Mouse (Mus musculus): ENCODE results near the gene Btbd19. TPM values are rescaled to one million over a fixed set of nuclear protein-coding genes. Genes with fewer than 3 reads are reported as not detected.

Gene Btbd19
- 10 to 100 TPM; 13.0 to 14.0 TPM for total RNA-seq (2021)

DNA sequence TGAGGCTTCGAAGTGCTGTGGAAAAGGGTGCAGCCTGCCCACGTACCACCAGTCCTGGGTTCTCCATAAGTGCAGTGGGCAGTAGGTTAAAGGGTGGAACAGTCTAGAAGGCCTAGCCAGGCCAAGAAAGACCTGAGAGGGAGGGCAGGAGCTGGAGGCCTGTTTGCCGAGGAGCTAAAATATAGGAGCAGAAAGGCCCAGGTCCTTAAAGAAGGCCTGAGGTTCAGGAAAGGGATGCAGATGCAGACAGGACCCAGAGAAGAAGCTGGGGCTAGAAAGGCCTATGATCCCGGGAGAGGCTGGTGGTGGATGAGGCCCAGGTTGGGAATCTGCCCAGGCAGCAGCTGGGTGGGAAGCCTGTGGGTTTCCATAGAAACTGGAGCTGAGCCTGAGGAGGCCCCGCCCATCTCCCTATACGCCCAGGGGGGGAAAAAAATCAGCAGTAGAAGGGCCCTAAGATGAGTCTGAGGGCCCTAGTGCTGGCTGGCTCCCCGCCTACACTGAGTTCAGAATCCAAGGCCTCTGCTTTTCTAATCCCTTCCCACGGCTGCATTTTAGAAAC lies at the start of gene Btbd19:
Gene Btbd19 (minus strand): TSS at position 378 of the 562 bp plus-strand sequence.
- DNase-seq (ENCODE audit: low spot score in 2 of 2), result peak; percentile 70 to 89
- intact Hi-C loops (cut with DNase I), result no loop called here

DNA sequence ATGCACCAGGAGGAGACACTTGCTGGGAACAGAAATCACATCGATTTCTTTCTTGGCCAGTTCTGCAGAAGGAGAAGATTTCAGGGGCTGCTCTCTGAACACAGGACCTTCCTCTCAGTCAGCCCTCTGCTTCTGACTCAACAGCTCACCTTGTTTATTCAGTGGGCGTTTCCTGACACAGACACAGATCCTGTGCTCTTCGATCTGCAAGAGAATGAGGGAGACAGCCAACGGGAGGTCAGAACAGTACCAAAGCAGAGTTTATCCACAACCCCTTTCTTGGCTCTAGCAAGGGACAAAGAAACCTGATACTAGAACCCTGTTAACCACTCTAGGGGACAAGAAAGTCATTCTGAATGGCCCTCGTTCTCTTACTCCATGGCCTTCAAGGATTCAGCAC lies 44.4 kb upstream of the Btbd19 start:
- DNase-seq (ENCODE audit: low spot score in 2 of 2), result no peak
- intact Hi-C loops (cut with DNase I), result loop anchor here (10.0 kb wide), 1 partner anchor 285 kb away; no protein-coding TSS in a partner anchor

DNA sequence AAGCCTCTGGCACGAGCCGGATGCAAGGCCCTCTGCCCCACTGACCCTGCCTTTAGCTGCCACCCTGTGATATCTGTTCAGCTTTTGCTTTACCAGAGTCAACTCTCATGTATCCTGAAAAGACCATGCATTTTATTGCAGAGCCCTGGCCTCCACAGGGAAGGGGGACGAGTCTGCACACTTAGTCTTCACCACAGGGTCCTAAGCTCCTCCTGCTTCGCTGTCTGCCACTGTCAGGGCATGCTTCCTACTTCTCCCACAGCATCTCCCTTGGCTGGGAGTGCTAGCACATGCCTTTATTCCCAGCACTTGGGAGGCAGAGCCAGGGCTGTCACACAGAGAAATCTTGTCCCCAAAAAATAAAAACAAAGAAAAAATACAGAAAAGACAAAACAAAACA lies 35.7 kb upstream of the Btbd19 start:
- intact Hi-C loops (cut with DNase I), result loop anchor here (10.0 kb wide), 1 partner anchor 294 kb away; no protein-coding TSS in a partner anchor
- no peak for DNase-seq (ENCODE audit: low spot score in 2 of 2)

DNA sequence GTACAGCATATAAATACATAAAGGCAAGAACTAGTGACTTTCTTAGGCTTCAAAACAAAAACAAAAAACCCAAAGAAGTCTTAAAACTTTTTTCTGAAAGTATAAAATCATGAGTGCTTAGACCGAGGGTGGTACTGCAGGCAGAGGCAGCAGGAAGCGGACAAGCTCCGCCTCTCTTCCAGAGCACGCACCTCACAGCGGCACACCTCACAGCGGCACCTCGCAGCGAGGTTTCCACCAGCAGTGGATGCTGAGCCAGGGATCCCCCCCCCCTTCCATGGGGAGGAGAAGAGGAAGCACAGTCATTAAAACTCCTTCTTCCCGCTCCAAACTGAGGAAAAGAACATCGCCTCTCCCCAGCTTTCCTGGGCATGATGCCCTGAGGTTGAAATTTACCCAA lies 34.1 kb upstream of the Btbd19 start:
- intact Hi-C loops (cut with DNase I), result loop anchor here (10.0 kb wide), 1 partner anchor 295 kb away; no protein-coding TSS in a partner anchor
- no peak for DNase-seq (ENCODE audit: low spot score in 2 of 2)

DNA sequence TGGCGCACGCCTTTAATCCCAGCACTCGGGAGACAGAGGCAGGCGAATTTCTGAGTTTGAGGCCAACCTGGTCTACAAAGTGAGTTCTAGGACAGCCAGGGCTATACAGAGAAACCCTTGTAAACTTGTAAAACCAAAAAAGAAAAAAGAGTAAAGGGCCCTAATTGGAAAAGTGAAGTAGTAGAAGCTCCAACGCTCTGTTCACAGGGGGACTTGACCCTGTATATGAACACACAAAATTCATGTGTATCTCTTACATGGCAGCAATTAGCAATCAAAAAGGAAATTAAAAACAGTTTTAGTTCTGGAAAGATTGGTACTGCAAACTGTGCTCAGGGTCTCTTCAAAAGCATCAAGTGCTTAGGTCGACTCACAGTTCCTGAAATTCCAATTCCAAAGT lies 30.8 kb upstream of the Btbd19 start:
- DNase-seq (ENCODE audit: low spot score in 2 of 2), result no peak
- intact Hi-C loops (cut with DNase I), result no loop called here

DNA sequence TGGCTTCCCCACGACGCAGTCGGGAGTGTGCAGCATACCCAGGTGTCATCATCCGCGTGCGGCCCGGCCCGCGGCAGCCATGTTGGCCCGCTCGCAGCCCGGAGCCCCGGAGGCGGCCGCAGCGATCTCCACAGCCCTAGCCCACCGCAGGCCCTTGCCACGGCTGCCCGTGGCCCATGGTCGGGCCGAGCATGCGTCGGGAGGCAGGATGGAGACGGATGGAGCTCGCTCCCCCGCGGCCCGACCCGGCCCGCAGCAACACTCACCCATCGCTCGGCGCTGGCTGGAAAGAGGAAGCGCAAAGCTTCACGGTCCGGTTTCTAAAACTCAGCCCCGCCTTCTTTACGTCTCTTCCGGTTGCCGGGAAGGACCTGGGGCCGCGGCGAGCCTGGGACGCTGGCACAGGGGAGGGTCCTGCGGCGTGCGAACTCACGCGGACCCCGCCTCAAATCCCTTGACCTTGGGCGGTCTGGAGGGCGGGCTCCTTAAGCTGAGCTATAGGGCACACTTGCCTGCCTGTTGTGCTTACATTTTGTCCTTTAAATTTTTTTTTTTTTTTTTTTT lies 30.3 kb upstream of the Btbd19 start, which contains the start of gene Rps8:
Gene Rps8 (minus strand): TSS at position 452 of the 564 bp plus-strand sequence.
- intact Hi-C loops (cut with DNase I), result no loop called here
- peak; percentile 90 to 91 for DNase-seq (ENCODE audit: low spot score in 2 of 2)

DNA sequence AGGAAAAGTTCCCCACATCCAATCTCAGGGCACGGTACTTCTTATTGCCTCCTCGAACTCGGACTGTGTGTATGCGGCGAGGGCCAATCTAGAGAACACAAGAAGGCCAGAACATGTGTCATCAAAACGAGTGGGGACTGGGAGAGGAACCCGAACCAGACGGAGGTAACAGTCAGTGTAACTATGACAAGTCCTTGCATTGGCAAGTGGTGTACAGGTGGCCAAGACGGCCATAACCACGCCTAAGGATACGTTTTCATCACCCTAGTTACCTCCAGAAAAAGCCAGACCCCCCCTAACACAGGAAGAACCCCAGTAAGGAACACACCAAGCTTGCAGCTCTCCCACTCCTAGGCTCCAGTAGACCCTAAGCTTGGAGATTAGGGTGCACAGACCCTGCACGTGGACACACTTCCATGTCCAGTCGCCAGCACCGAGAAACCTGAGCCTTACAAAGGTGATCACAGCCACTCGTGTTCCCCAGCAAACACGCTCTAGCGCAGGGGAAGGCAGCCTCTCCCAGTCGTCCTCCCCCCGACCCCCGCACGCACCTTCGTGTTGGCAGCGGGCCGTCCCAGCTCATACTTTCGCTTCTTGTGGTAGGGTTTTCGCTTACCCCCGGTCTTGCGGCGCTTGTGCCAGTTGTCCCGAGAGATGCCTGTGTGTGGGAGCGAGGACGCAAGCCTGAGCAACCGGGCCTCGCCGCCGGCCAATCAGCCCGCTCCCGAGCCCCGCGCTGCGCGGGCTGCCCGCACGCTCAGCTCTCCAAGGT lies 29.7 kb upstream of the Btbd19 start:
- no peak for DNase-seq (ENCODE audit: low spot score in 2 of 2)
- intact Hi-C loops (cut with DNase I), result no loop called here

DNA sequence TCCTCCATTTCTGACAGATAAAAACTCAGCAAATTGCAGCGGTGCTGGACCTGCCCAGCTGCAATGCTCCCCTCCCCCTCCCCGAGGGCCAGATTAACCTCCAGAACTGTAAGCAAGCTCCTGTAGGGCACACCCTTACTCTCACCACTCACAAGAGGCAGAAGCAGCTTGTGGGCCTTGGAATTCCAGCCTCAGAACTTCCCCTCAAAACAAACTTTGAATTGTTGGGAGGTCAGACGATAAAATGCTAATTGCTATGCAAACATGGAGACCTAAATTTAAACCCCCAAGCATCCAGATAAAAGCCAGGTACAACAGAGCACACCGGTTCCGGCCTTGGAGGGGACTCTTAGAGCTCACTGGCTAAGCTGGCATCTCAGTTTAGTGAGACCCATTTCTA lies 27.2 kb upstream of the Btbd19 start:
- intact Hi-C loops (cut with DNase I), result no loop called here
- DNase-seq (ENCODE audit: low spot score in 2 of 2), result no peak

DNA sequence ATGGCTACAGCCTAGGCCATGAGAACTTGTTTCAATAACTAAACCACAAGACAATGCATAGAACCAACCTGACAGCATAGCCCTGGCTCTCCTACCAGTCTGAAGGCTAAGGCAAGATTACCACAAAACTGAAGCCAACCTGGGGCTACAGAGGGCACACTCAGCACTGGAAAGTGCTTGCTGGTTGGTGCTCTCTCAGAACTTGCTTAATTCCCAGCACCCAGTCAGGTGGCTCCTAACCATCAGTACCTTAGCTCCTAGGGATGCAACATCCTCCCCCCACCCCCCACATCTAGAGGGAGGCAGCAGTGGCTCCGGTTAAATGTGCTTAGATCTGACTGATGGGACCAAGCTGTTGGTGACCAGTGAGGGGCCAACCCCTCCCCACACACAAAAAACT lies 25.9 kb upstream of the Btbd19 start:
- no peak for DNase-seq (ENCODE audit: low spot score in 2 of 2)
- intact Hi-C loops (cut with DNase I), result no loop called here

DNA sequence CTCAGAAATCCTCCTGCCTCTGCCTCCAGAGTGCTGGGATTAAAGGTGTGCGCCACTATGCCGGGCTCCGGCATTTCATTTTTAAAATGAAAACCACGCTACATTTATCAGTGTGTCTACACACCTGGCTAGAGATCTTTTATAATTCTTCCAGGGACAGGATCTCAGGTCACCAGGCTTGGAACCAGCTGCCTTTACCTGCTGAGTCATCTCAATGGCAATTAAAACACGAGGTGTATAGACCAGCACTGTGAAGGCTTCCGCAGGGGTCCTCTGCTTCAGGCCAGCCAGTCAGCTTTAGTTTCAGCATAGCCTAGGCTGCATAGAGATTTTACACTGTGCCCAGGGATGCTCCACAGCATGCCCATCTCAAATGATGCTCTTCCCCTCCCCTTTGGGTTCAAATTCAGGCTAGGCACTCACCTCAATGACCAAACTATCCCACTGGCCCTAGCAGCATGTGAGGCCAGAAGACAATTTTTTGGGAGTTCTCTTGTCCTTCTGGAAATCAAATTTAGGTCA lies 24.7 kb upstream of the Btbd19 start:
- intact Hi-C loops (cut with DNase I), result no loop called here
- DNase-seq (ENCODE audit: low spot score in 2 of 2), result no peak

DNA sequence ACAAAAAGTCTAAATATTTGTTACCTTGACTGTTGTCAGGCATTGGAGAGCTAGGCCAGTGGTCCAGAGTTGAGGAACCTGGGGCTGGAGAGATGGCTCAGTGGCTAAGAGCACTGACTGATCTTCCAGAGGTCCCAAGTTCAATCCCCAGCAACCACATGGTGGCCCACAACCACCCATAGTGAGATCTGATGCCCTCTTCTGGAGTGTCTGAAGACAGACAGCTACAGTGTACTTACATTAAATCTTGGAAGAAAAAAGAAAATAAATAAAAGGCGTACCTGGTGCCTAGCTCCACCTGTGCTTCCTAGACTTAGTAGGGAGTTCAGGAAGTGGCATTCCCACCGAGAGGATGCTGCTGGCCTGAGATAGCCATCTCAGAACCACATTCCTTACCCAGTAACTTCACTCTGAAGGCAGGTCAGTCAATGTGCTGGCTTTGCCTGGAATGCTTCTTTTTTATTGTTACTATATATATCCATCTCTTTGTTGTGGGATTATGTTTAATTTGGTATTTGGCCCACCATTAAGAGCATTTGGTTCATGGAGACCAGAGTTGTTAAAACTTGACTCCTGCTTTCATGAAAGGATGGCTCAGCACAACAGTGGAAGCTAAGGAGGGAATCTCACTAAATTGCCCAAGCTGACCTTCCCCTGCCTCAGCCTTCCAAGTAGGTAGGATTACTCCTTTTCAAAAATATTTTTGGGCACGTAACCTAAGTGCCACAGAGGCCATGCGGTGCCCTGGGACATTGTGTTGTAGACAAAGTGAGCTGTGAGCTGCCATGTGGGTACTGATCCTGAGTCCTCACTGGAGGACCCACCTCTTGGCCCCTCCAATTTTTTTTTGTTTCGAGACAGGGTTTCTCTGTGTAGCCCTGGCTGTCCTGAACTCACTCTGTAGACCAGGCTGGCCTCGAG lies 24.0 kb upstream of the Btbd19 start:
- intact Hi-C loops (cut with DNase I), result loop anchor here (10.0 kb wide), 1 partner anchor 325 kb away; the partner anchor contains the start of gene Hpdl
- DNase-seq (ENCODE audit: low spot score in 2 of 2), result no peak

DNA sequence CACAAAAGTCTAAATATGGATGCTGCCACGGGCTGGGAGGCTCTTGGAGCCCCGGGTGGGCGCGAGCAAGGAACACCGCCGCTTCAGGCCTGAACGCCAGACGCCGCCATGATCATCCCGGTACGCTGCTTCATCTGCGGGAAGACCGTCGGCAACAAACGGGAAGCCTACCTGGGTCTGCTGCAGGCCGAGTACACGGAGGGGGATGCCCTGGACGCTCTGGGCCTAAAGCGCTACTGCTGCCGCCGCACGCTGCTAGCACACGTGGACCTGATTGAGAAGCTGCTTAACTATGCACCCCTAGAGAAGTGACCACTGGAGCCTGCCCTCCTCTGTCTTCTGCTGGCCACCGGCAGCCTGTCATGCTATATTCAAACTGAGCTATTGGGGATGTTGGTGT lies 23.3 kb upstream of the Btbd19 start:
- DNase-seq (ENCODE audit: low spot score in 2 of 2), result no peak
- intact Hi-C loops (cut with DNase I), result loop anchor here (10.0 kb wide), 1 partner anchor 324 kb away; the partner anchor contains the start of gene Hpdl

DNA sequence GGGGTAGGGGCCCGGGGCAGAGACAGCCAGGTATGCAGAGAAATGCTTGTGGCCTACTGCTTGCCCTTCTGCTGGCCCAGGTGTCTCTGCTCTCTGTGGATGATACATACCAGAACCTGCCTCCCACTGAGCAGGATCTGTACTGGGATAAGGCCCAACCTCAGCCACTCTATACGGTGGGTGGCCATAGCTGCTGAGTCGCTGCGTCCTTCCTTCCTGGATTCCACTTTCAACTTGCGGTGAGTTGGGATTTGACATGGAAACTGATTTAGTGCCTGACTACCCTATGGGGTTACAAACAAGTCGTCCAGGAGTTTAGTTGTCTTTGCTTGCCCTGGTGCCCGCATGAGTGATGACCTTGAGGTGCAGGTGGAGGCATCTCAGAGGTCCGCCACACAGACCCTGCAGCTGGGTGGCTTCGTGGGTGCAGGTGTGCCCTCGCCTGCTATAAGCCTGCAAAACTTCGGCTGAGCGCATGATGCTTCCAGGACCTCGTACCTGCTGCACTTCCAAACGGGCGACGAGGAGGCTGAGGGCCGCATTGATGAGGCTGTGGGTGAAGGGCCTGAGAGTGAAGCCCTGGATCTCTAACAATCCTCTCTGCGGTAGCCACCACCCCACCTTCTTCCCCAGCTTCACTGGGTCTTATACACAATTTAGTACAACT lies 22.7 kb upstream of the Btbd19 start:
- intact Hi-C loops (cut with DNase I), result loop anchor here (10.0 kb wide), 1 partner anchor 323 kb away; the partner anchor contains the start of gene Hpdl

DNA sequence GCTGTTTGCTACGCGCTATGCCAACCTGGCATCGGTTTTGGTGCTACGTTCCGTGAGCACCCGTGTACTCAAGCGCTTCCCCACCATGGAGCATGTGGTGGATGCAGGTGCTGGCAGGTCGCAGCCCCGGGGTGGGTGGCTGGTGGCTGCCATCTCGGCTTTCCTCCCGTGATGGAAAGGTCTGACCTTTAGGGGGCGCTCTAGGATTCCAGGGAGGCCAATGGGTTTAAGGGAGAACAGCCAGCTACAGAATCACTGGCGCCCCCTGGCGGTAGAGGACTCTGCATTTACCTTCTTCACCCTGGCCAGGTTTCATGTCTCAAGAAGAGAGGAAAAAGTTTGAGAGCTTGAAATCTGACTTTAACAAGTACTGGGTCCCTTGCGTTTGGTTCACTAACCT lies 20.7 kb upstream of the Btbd19 start:
- peak; percentile 70 to 78 for DNase-seq (ENCODE audit: low spot score in 2 of 2)
- intact Hi-C loops (cut with DNase I), result loop anchor here (2.0 to 10.0 kb wide), 2 partner anchors 73 to 321 kb away; partner anchors contain the start of gene Hpdl

More for the DNA sequence above, 22.7 kb upstream of the Btbd19 start:
- DNase-seq (ENCODE audit: low spot score in 2 of 2), result no peak

DNA sequence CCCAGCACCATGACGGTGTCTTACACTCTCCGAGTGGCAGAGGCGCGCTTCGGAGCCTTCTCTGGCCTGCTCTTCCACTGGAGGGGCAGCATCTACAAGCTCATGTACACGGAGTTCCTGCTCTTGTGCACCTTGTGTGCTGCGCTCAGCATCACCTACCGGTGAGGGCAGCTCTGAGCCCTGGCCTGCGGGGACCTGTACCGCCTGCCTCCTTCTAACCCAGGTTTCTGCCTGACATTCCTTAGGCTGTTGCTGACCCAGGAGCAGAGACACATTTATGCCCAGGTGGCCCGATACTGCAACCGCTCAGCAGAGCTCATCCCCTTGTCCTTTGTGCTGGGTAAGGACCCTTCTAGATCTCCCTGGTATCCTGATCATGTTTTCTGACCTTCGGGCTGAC lies 19.7 kb upstream of the Btbd19 start:
- no peak for DNase-seq (ENCODE audit: low spot score in 2 of 2)
- intact Hi-C loops (cut with DNase I), result loop anchor here (10.0 kb wide), 1 partner anchor 320 kb away; the partner anchor contains the start of gene Hpdl

DNA sequence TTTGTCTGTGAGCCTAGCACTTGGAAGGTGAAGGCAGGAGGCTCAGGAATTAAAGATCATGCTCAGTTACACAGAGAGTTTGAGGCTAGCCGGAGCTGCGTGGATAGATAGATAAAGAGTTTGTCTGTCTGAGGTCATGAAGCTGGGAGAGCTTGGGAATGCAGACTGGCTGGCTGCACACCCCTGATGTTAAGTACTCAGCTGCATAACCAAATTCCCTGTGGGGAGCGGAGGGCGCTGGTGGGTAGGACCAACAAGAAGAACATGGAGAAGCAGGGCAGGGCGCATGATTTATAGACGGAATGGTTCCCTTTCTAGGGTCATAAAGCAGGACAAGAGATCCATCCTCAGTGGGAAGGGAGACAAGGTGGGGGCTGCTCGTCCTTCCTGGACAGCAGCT lies 17.5 kb upstream of the Btbd19 start:
- DNase-seq (ENCODE audit: low spot score in 2 of 2), result no peak
- intact Hi-C loops (cut with DNase I), result loop anchor here (5.0 to 10.0 kb wide), 3 partner anchors 126 to 318 kb away; partner anchors contain the start of genes Eif2b3 and Hpdl

DNA sequence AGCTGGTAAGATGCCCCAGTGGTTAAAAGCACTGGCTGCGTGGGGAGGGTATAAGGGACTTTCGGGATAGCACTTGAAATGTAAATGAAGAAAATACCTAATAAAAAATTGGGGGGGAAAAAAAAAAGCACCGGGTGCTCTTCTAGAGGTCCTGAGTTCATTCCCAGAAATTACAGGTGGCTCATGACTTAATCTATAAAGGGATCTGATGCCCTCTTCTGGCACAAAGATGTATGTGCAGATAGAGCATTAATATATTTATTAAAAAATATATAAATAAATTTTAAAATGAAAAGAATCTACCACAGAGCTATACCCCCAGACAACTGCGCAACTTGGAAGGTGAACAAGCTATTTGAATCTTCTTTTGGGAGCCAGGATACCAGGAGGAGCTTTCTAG lies 15.1 kb upstream of the Btbd19 start:
- intact Hi-C loops (cut with DNase I), result loop anchor here (5.0 to 10.0 kb wide), 3 partner anchors 123 to 316 kb away; partner anchors contain the start of genes Eif2b3 and Hpdl

DNA sequence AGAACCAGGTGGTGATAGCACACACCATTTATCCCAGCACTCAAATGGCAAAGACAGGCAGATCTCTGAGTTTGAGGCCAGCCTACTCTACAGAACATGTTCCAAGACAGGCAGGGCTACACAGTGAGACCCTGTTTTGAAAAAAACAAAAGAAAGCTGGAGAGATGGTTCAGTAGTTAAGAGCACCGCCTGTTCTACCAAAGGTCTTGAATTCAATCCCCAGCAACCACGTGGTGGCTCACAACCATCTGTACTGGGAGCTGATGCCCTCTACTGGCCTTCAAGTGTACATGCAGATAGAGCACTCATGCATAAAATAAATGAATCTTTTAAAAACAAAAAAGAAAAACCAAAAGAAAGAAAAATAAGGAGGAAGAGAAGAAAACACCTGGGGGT lies 13.7 kb upstream of the Btbd19 start:
- intact Hi-C loops (cut with DNase I), result no loop called here
- peak in 1 of 2 experiments; percentile 53 for DNase-seq (ENCODE audit: low spot score in 2 of 2)

More for the DNA sequence above, 15.1 kb upstream of the Btbd19 start:
- no peak for DNase-seq (ENCODE audit: low spot score in 2 of 2)

All from left cerebral cortex, postnatal 25 days (tissue).